Mouse (Mus musculus): Measurements from ENCODE around the gene Galnt6.

The Galnt6 gene

DNA sequence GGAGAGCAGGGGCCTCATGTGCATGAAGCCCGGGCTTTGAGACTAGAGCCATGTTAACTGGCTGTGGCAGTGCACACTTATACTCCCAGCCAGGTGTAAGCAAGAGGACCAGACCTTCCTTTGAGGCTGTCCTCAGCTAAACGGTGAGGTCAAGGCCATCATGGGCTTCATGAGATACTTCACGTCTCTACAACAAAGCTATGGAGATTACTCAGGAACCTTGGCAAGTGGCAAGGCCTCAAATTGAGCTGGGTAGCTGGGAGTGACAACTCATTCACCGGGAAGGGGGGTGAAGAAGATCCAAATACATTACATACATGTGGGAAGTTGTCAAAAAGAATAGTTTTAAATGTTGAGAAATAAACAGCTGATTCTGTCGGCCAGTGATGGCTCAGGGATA is 68.4 kb downstream of the Galnt6 start:
- no peak for DNase-seq (ENCODE audit: extremely low spot score, low spot score)

DNA sequence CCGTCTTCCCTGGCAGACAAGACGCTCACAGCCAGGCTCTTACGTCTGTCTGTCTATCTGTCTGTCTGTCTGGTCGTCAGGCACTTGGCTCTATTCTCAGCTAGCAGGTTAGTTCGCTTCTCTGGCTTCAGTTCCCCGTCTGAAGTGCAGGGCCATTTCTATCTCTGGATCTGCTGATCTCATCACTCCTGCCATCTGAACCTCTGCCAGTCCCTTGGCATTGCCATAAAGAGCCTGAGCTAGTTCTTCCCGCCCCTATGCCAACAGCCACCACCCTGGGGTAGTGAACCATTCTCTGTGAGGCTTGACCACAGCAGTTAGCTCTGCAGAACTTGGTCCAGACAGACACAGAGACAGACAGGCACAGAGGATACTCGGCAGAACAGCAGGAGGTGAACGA is 68.9 kb downstream of the Galnt6 start:
- no peak for DNase-seq (ENCODE audit: extremely low spot score, low spot score)

DNA sequence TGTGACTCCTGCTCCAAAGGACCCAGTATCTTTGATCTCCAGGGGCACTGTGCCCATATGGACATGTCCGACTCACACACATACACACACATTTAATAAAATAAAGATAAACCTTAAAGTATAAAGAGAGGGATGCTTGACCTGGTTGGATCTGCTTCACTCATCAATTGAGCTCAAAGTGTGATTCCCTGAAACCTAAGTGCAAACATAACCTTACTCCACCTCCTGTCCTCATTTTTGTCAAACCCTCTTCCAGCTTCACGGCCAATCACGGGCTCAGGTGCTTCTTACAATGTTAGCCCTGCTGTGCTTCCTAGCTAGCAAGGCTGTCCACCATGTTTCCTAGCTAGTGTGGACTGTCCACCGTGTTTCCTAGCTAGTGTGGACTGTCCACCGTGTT is 74.0 kb downstream of the Galnt6 start:
- DNase-seq (ENCODE audit: extremely low spot score, low spot score), result no peak

DNA sequence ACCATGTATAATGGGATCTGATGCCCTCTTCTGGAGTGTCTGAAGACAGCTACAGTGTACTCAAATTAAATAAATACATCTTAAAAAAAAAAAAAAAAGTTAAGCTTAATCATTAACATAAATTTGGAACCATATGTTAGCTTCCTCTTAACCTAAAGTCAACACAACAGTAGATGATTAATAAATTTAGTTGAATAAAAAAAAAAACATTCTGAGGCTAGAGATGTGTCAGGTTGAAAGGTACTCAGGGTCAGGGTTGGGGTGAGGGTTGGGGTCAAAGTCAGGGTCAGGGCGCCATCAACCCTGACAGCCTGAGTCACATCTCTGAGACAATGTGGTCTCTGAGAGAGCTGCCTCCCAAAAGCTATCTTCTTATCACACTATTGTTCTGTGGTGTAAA is 74.9 kb downstream of the Galnt6 start:
- no peak for DNase-seq (ENCODE audit: extremely low spot score, low spot score)

DNA sequence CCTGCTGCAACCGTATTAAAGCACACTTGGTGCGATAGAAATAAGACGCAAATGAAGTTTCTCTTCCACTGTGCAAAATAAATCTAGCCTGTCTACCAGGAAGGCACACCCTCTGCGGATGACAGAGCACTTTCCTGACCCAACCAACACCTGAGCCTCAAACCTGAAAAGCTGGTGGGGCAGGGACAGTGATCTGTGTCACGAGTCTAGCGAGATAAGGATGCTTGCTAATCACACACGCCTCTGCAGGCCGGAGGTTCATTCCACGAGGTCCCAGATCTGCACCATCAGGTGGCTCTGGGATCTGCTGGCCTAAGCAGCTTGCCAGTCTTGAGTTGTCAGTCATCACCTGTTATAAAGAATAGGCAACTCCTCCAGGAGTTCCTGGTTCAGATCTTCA is 77.6 kb downstream of the Galnt6 start:
- DNase-seq (ENCODE audit: extremely low spot score, low spot score), result no peak

DNA sequence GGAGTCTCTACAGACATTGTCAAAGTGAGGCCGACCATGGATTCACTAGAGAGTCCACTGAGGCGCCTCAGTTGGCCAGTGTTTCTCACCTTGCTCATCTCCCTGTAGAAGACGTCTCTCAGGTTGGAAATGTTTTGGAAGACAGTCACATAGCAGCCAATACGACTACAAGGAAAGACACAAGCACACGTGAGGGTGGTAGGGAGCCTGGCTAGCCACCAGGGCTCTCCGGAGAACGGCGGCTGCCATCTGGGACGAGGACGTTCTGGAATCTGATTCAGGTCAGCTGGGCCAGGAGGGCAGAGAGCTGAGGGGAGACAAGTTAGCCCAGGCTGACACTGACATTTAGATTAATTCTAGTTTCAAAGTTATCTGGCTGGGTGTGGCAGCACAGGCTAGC is 79.1 kb downstream of the Galnt6 start:
- no peak for DNase-seq (ENCODE audit: extremely low spot score, low spot score)

DNA sequence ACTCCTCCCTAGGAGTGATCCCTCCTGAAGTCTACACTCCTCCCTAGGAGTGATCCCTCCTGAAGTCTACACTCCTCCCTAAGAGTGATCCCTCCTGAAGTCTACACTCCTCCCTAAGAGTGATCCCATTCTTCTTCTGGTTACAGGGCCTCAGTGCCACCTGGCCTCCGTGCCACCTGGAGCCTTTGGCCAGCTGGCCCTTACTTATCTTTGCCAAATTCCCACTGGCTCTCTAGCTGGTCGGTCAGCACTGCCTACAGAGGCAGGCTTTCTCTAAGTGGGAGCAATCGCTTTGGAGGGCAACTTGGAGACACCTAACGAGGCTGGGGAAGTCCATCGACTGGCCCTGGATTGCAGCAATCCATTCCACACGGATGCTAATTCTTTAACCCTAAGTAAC is 83.0 kb downstream of the Galnt6 start:
- DNase-seq (ENCODE audit: extremely low spot score, low spot score), result no peak

DNA sequence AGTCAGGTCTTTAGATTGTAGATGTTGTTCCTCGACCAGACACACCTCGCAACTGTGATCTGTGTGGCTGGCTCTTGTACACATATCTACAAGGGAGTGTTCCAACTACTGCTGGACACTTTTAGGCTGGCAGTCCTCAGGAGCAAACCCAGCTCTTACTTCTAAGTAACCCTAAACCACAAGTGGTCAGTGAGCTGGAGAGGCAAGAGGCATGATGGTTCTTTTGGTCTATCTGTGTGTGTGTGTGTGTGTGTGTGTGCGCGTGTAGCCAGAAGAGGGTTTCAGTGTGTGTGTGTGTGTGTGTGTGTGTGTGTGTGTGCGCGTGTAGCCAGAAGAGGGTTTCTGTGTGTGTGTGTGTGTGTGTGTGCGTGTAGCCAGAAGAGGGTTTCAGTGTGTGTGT is 86.7 kb downstream of the Galnt6 start:
- no peak for DNase-seq (ENCODE audit: extremely low spot score, low spot score)
